Mouse (Mus musculus): ENCODE measurements at regions not wholly inside any gene's neighbourhood (a gene's known extent, or its start where the extent isn't known, plus 50 kb on each side); places are given as distances from the start of the nearest gene placed in this dataset.

- TF ChIP-seq CTCF (IDR thresholded peaks at IDR 0.05; ENCODE audit: low read depth) = no peak
- TF ChIP-seq EP300 (IDR thresholded peaks at IDR 0.05; ENCODE audit: low read depth) = no peak
These were observed 108.5 kb downstream of the Gm826 start for GRCm38 (mm10) chr2:160225450-160225849.

All from heart, postnatal 0 days (tissue).